Mouse (Mus musculus) kidney, postnatal 0 days (tissue): Measurements from ENCODE around the gene Rasgef1b. TPM values are rescaled to one million over a fixed set of nuclear protein-coding genes. Genes with fewer than 3 reads are reported as not detected.

Experiments used
- ATAC-seq: fragments of 200-750 bp; cut with Nextera tagmentation; replicated peaks from 2 replicates; pipeline ENCODE4 v1.8.0; 2017; ENCODE audit warnings: low read depth, moderate number of reproducible peaks, moderate TSS enrichment, moderate library complexity; ENCODE audit not compliant: low FRiP score
- DNase-seq: peaks from one replicate; pipeline ENCODE4 v3.0.0-alpha.2; 2016; ENCODE audit warnings: low spot score
- H3K27ac ChIP-seq: fragments of 300-500 bp; sonication (generic); 2 replicates; pipeline ENCODE4 v1.5.1; 2014; ENCODE audit warnings: mild to moderate bottlenecking
- H3K27me3 ChIP-seq: fragments of 300-500 bp; sonication (generic); 2 replicates; pipeline ENCODE4 v1.6.1; 2014; ENCODE audit warnings: low read length, mixed read lengths; ENCODE audit not compliant: insufficient read depth
- H3K36me3 ChIP-seq: fragments of 300-500 bp; sonication (generic); 2 replicates; pipeline ENCODE4 v1.6.1; 2014; ENCODE audit warnings: low read length, mixed read lengths; ENCODE audit not compliant: insufficient read depth
- H3K4me1 ChIP-seq: fragments of 300-500 bp; sonication (generic); replicated peaks from 2 replicates; pipeline ENCODE4 v1.6.1; 2014; ENCODE audit warnings: antibody characterized with exemption, low read length, mixed read lengths; ENCODE audit not compliant: insufficient read depth
- H3K4me2 ChIP-seq: fragments of 300-500 bp; sonication (generic); 2 replicates; pipeline ENCODE4 v1.6.1; 2014; ENCODE audit warnings: mild to moderate bottlenecking, low read length, moderate library complexity, mixed read lengths
- H3K4me3 ChIP-seq: fragments of 300-500 bp; sonication (generic); replicated peaks from 2 replicates; pipeline ENCODE4 v1.5.1; 2014; ENCODE audit warnings: low read depth, low read length
- H3K9ac ChIP-seq: fragments of 300-500 bp; sonication (generic); 2 replicates; pipeline ENCODE4 v1.6.1; 2014; ENCODE audit warnings: low read depth, low read length
- H3K9me3 ChIP-seq: fragments of 300-500 bp; sonication (generic); replicated peaks from 2 replicates; pipeline ENCODE4 v1.6.1; 2016; ENCODE audit warnings: low read length, inconsistent platforms, mixed read lengths
- CTCF ChIP-seq: IDR thresholded peaks from 2 replicates; pipeline ENCODE4 v1.5.1; 2016; ENCODE audit warnings: antibody characterized with exemption, low read depth, mild to moderate bottlenecking, moderate library complexity
- WGBS: fragments of 180-500 bp; shearing (Covaris S2); extraction: QIAGEN DNeasy Blood & Tissue Kit; methylation state at CpG from one replicate; pipeline ENCODE4 v1.1.7; 2014; 5-methylcytosine and 5-hydroxymethylcytosine counted together
- polyA plus RNA-seq: library from polyadenylated mRNA; unstranded; fragments of >200 nt; fragmentation: Nextera tagmentation; extraction: Ambion mirVana; gene quantifications from 2 replicates; pipeline ENCODE4 v1.2.1, GENCODE M21; 2015

The Rasgef1b gene
- polyA plus RNA-seq, 1 experiment from 2014 or later: 7.3 TPM

DNA sequence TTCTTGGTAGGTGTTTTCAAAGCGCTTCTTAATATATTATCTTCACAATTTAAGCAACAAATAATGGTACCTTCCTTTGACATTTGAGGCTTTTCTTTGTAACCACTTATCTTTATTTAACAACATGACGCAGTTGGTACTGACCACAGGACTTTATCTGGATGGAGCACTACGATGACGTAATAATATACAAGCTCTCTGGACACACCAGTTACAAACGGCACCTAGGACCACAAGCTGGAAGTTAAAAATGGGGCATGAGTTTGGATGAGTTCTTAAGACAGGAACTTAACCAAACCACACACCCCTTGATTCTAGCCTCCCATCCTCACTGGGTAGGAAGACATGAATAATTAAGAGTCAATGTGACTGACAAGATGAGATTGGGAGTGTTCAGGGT lies 369.6 kb downstream of the Rasgef1b start:
- H3K36me3 ChIP-seq: no peaks in the 10 kb centered on the region
- H3K9me3 ChIP-seq: no peaks in the 10 kb centered on the region
- WGBS: 88% methylated on average over 5 of the region's 5 CpGs
- no peak for TF ChIP-seq CTCF
- no peak overlapping the region for H3K27ac ChIP-seq
- H3K9ac ChIP-seq: no peak overlapping the region
- H3K4me1 ChIP-seq: no peaks in the 10 kb centered on the region
- H3K4me3 ChIP-seq: no peak overlapping the region
- no peaks in the 10 kb centered on the region for H3K27me3 ChIP-seq
- H3K4me2 ChIP-seq: no peak overlapping the region
- ATAC-seq: no peak
- DNase-seq: no peak

DNA sequence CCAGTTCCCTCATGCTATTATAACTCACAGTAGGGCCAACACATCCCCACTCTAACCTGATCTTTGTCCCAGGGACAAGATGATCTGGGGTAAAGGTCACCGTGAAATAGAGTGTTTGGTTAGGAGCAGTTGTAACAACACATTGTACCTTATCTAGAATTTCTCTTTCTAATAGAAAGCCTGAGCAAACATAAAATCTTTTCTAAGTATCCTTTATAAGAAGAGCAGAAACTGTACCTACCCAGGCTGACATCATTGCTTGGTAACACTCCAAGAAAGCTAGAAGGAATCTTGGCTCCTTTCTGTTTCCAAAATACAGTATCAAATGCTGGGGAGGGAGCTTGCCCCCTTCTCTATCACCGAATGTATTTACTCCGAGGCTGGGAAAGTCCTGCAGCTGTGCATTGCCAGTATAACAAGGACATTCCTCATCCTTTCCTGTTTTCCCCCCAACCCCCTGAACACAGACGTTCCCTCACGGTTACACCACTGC lies 374.2 kb downstream of the Rasgef1b start:
- ATAC-seq (no peak), DNase-seq (no peak)
- no peaks in the 10 kb centered on the region for H3K4me1 ChIP-seq
- H3K36me3 ChIP-seq: no peaks in the 10 kb centered on the region
- no peak overlapping the region for H3K4me2 ChIP-seq
- no peak overlapping the region for H3K4me3 ChIP-seq
- no peak for TF ChIP-seq CTCF
- no peaks in the 10 kb centered on the region for H3K27me3 ChIP-seq
- H3K9ac ChIP-seq: no peak overlapping the region
- no peak overlapping the region for H3K27ac ChIP-seq
- WGBS: 42% methylated on average over 5 of the region's 5 CpGs
- H3K9me3 ChIP-seq: no peaks in the 10 kb centered on the region

DNA sequence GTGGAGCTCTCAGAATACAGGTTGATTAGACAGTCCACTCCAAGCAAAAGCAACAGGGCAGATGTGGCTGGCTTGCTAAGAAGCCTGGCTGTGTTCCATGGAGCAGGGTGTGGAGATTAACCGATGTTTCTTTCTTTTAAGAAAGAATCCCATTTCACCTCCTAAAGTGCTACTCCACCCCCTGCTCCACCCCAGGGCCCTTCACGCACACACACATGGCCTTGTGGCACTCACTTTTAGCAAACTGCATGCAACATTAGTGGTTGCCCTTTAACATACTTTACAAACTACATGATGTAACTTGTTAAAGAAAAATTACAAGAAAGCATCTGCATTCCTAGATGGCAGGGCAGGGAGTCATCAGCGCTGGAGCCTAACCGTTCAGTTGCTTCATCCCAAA lies 378.8 kb downstream of the Rasgef1b start:
- Histone ChIP-seq H3K36me3 (no peaks in the 10 kb centered on the region), H3K27ac (no peak overlapping the region), H3K27me3 (no peaks in the 10 kb centered on the region), H3K9me3 (no peaks in the 10 kb centered on the region), H3K4me3 (no peak overlapping the region), H3K4me2 (no peak overlapping the region), H3K4me1 (no peaks in the 10 kb centered on the region), H3K9ac (no peak overlapping the region)
- DNase-seq (no peak), ATAC-seq (no peak)
- WGBS: 62% methylated on average over 4 of the region's 4 CpGs
- TF ChIP-seq CTCF: no peak

DNA sequence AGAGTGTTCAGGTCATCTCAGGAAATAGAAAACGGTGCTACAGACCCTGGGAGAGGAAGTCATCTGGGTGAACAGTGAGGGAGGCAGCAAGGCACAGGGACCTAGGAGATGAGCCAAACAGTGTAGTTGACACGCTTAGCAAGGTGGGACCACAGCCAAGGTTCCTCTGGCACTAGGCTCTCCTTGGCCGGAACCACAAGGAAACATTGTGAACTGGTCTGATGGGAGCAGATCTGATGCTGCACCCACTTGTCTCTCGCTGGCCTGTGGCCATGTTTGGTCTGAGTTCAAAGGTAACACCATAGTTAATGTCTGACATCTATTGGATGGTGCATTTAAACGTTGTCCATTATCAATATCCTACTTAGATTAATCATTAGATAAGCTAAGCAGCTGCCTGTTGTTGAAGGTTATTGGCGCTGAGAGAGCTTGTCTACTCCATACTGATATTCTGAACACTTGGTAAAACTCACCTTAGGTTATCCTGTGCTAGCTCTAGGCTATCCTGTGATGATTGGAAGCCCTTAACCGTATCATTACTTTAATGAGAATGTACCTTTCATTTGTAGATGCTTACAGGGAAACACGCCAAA lies 380.5 kb downstream of the Rasgef1b start:
- Histone ChIP-seq H3K36me3 (no peaks in the 10 kb centered on the region), H3K4me2 (no peak overlapping the region), H3K9me3 (no peaks in the 10 kb centered on the region), H3K4me1 (no peaks in the 10 kb centered on the region), H3K4me3 (no peak overlapping the region), H3K9ac (no peak overlapping the region), H3K27me3 (no peaks in the 10 kb centered on the region), H3K27ac (no peak overlapping the region)
- 76% methylated on average over 8 of the region's 8 CpGs for WGBS
- ATAC-seq: no peak
- no peak for DNase-seq
- no peak for TF ChIP-seq CTCF

DNA sequence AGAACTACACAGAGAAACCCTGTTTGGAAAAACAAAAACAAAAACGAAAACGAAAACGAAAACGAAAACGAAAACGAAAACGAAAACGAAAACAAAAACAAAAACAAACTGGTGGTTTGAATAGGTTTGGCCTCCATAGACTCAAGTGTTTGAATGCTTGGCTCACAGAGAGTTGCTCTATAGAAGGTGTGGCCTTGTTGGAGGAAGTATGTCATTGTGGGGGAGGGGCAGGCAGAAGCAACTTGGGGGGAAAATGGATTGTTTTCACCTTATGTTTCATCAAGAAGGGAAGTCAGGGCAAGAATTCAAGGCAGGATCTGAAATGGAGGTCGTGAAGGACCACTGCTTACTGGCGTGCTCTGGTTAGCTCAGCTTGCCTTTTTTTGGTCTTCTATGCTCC lies 386.3 kb downstream of the Rasgef1b start:
- no peak for TF ChIP-seq CTCF
- H3K4me3 ChIP-seq: no peak overlapping the region
- ATAC-seq (no peak), DNase-seq (no peak)
- H3K9ac ChIP-seq: no peak overlapping the region
- H3K27me3 ChIP-seq: no peaks in the 10 kb centered on the region
- H3K36me3 ChIP-seq: no peaks in the 10 kb centered on the region
- H3K4me1 ChIP-seq: no peaks in the 10 kb centered on the region
- no peak overlapping the region for H3K27ac ChIP-seq
- 95% methylated on average over 10 of the region's 10 CpGs for WGBS
- no peak overlapping the region for H3K4me2 ChIP-seq
- no peaks in the 10 kb centered on the region for H3K9me3 ChIP-seq

DNA sequence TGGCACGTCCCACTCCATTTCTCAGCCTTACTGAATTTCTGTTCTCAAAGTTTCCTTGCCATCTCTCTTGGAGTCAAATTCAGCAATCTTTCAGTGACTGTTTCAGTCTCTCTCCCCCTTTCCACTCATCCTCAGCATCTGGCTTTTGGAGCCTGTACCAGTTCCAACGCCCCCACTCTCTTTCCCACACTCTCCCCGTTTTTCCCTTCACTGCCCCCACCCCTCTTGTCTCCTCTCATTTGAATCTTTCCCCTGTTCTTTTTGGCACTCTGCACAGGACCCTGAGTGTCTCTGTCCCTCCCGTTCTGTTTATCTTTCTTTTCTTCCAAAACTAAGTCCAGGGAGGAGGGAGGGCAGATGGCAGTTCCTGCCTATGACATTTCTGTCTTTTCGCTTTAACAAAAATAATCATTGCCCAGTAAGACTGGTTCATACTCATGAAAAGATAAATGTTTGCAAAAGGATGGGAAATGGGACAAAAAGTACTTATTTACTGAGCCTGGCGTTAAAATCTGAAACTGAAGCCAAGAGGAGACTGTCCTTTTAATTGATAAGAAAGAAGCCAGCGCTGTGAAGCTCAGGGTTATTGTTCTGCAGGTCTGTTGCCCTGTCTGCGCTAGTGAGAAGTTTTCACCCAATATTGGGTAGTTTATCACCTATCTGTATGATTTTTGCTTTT lies 388.4 kb downstream of the Rasgef1b start:
- 57% methylated on average over 8 of the region's 8 CpGs for WGBS
- ATAC-seq (no peak), DNase-seq (no peak)
- Histone ChIP-seq H3K9me3 (no peaks in the 10 kb centered on the region), H3K4me3 (no peak overlapping the region), H3K27ac (no peak overlapping the region), H3K4me2 (peak overlapping the region; percentile 51), H3K4me1 (no peaks in the 10 kb centered on the region), H3K9ac (no peak overlapping the region), H3K27me3 (no peaks in the 10 kb centered on the region), H3K36me3 (no peaks in the 10 kb centered on the region)
- no peak for TF ChIP-seq CTCF
